Mouse (Mus musculus) ovary, adult 18-20 months (tissue): Measurements from ENCODE around the gene Mrps12.

Experiments used
- DNase-seq: peaks from one replicate; pipeline ENCODE4 v3.0.0; 2022; ENCODE audit warnings: low spot score, mixed read lengths

The Mrps12 gene

GRCm38 (mm10) chr7:28758623-28759022, 17.0 kb upstream of the Mrps12 start:
- DNase-seq: no peak

- no peak for DNase-seq
Measured at GRCm38 (mm10) chr7:28756079-28756478, 14.5 kb upstream of the Mrps12 start, which contains the start of gene Ccer2. Ccer2 (plus strand) TSS chr7:28756174.

- DNase-seq: no peak
Measured at GRCm38 (mm10) chr7:28749935-28750334, 8.3 kb upstream of the Mrps12 start.

GRCm38 (mm10) chr7:28741368-28741708, 282 bp downstream of the Mrps12 start:
- DNase-seq: no peak

- DNase-seq: no peak
Measured at GRCm38 (mm10) chr7:28740949-28741348, 671 bp downstream of the Mrps12 start.

- no peak for DNase-seq
Measured at GRCm38 (mm10) chr7:28739829-28740228, 1.8 kb downstream of the Mrps12 start.

- DNase-seq: no peak
Measured at GRCm38 (mm10) chr7:28735701-28736100, 5.9 kb downstream of the Mrps12 start.

- no peak for DNase-seq
Measured at GRCm38 (mm10) chr7:28733211-28733610, 8.4 kb downstream of the Mrps12 start.

GRCm38 (mm10) chr7:28732341-28733142, 9.1 kb downstream of the Mrps12 start:
- peak; percentile 31 for DNase-seq

GRCm38 (mm10) chr7:28727649-28728340, 13.8 kb downstream of the Mrps12 start:
- DNase-seq: no peak

- peak; percentile 45 for DNase-seq
Measured at GRCm38 (mm10) chr7:28726600-28726999, 15.0 kb downstream of the Mrps12 start.

- DNase-seq: no peak
Measured at GRCm38 (mm10) chr7:28724613-28725012, 17.0 kb downstream of the Mrps12 start.

- DNase-seq: no peak
Measured at GRCm38 (mm10) chr7:28722079-28722478, 19.5 kb downstream of the Mrps12 start.

- DNase-seq: no peak
Measured at GRCm38 (mm10) chr7:28720753-28721537, 20.7 kb downstream of the Mrps12 start.

GRCm38 (mm10) chr7:28719650-28720049, 22.0 kb downstream of the Mrps12 start:
- DNase-seq: no peak

GRCm38 (mm10) chr7:28719159-28719558, 22.5 kb downstream of the Mrps12 start:
- no peak for DNase-seq

- no peak for DNase-seq
Measured at GRCm38 (mm10) chr7:28717726-28718125, 23.9 kb downstream of the Mrps12 start.

GRCm38 (mm10) chr7:28716590-28717281, 24.9 kb downstream of the Mrps12 start, which contains the start of gene Fbxo17:
Fbxo17 (plus strand) TSS chr7:28716804.
- DNase-seq: peak; percentile 45

- DNase-seq: no peak
Measured at GRCm38 (mm10) chr7:28715598-28715997, 26.0 kb downstream of the Mrps12 start.

GRCm38 (mm10) chr7:28714667-28715066, 27.0 kb downstream of the Mrps12 start:
- DNase-seq: no peak

GRCm38 (mm10) chr7:28710962-28711361, 30.7 kb downstream of the Mrps12 start:
- DNase-seq: no peak

- no peak for DNase-seq
Measured at GRCm38 (mm10) chr7:28709454-28709853, 32.2 kb downstream of the Mrps12 start.
